Mouse (Mus musculus) ES-E14 (cell line): ENCODE results near the gene Unc79.

ENCODE experiments used
- CHD2 ChIP-seq: IDR thresholded peaks from 2 replicates; pipeline ENCODE4 v1.6.1; 2014; ENCODE audit warnings: mild to moderate bottlenecking, low read depth, low read length, inconsistent platforms
- MAFK ChIP-seq: IDR thresholded peaks from 2 replicates; pipeline ENCODE4 v1.6.1; 2014; ENCODE audit warnings: mild to moderate bottlenecking, low read depth, low read length, inconsistent platforms; ENCODE audit not compliant: insufficient read depth

- TF ChIP-seq CHD2 (no peak), MAFK (no peak)
Measured at GRCm38 (mm10) chr12:103121928-103122327, 173.3 kb downstream of the Unc79 start.
